ENCODE assay signal across 23 mouse cellular contexts in the genomic region with DNA sequence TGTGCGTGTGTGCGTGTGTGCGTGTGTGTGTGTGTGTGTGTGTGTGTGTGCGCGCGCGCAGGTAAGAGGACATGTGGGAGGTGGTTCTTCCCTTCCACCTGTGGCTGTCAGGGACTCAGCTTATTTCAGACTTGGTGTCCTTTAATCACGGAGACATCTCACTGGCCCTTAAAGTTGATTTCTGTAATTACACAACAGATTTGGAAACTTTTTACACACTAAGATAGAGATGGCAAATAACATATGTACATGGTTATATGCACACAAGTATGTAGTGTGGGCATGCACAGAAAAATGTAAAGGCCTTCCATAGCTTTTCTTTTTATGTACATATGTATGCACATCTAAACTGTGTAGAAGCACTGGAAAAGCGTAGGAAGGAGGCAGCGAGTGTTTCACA.
"Had no signal": no experiment of that assay in that cellular context is flagged by ENCODE, and none has a peak within 500 bp of the region (broad histone marks: within the 10 kb centered on the region; RNA-seq: fewer than 3 reads in every experiment).

No protein-coding gene starts in this region.

- H3K4me3 ChIP-seq: embryonic facial prominence, embryonic 10.5 days; embryonic facial prominence, embryonic 12.5 days; embryonic facial prominence, embryonic 13.5 days; embryonic facial prominence, embryonic 15.5 days; erythroblast, embryonic 14.5 days; forebrain, embryonic 10.5 days; forebrain, embryonic 12.5 days; forebrain, embryonic 13.5 days; forebrain, embryonic 15.5 days; gastrocnemius, adult 2 months; heart, adult 2 months had no signal

- H3K27ac ChIP-seq: embryonic facial prominence, embryonic 10.5 days; embryonic facial prominence, embryonic 12.5 days; embryonic facial prominence, embryonic 13.5 days; embryonic facial prominence, embryonic 15.5 days; forebrain, embryonic 10.5 days; forebrain, embryonic 12.5 days; forebrain, embryonic 13.5 days; forebrain, embryonic 15.5 days; gastrocnemius, adult 2 months had no signal

- DNase-seq: cerebellum, adult 9-10 months; cerebellum, adult 9-11 months; cerebellum, postnatal 10 days; cerebellum, postnatal 14 days; cerebellum, postnatal 25 days; cerebellum, postnatal 36 days; embryo, embryonic 11 days; forebrain, postnatal 0 days; gastrocnemius, adult 2 months; gastrocnemius, postnatal 10 days; gastrocnemius, postnatal 14 days; gastrocnemius, postnatal 25 days; gastrocnemius, postnatal 36 days; heart, adult 2 months had no signal
